Mouse (Mus musculus) erythroblast, embryonic 14.5 days (primary cell): ENCODE data around the gene Fgfr2. TPM values are rescaled to one million over a fixed set of nuclear protein-coding genes. Genes with fewer than 3 reads are reported as not detected.

Source experiments
- H3K27me3 ChIP-seq: 2 replicates; pipeline ENCODE4 v1.6.1; 2012; ENCODE audit warnings: inconsistent platforms; ENCODE audit not compliant: control insufficient read depth
- H3K36me3 ChIP-seq: 2 replicates; pipeline ENCODE4 v1.6.1; 2012; ENCODE audit warnings: mild to moderate bottlenecking, inconsistent platforms; ENCODE audit not compliant: control insufficient read depth
- H3K4me1 ChIP-seq: 2 replicates; pipeline ENCODE4 v1.6.1; 2012; ENCODE audit warnings: inconsistent platforms; ENCODE audit not compliant: control insufficient read depth
- H3K4me3 ChIP-seq: replicated peaks from 2 replicates; pipeline ENCODE3; 2012; ENCODE audit warnings: moderate library complexity, mild to moderate bottlenecking, inconsistent platforms
- H3K9me3 ChIP-seq: 2 replicates; pipeline ENCODE4 v1.6.1; 2012; ENCODE audit warnings: low read length, inconsistent platforms, mixed read lengths; ENCODE audit not compliant: control insufficient read depth
- GATA1 ChIP-seq: IDR thresholded peaks from 2 replicates; pipeline ENCODE4 v1.6.1; 2012; ENCODE audit warnings: low read length, inconsistent platforms, mixed read lengths
- TAL1 ChIP-seq: IDR thresholded peaks from 3 replicates; pipeline ENCODE4 v1.6.1; 2012; ENCODE audit warnings: low read length, inconsistent platforms, mixed read lengths
- polyA plus RNA-seq: library from polyadenylated mRNA; stranded (reverse); fragments of >175 nt; gene quantifications from 2 replicates; pipeline ENCODE4 v1.2.3, GENCODE M21; 2012

Fgfr2 gene
- polyA plus RNA-seq, 1 experiment, result not detected

GRCm38 (mm10) chr7:133074462-133075133 lies 48.6 kb downstream of the Fgfr2 start:
- no peak overlapping the region for H3K4me3 ChIP-seq
- H3K27me3 ChIP-seq, result no peaks in the 10 kb centered on the region
- H3K36me3 ChIP-seq, result no peaks in the 10 kb centered on the region
- H3K4me1 ChIP-seq, result no peaks in the 10 kb centered on the region; the same call in 1 of the 2 replicates
- H3K9me3 ChIP-seq, result no peaks in the 10 kb centered on the region
- no peak for TF ChIP-seq GATA1
- TF ChIP-seq TAL1, result no peak

DNA sequence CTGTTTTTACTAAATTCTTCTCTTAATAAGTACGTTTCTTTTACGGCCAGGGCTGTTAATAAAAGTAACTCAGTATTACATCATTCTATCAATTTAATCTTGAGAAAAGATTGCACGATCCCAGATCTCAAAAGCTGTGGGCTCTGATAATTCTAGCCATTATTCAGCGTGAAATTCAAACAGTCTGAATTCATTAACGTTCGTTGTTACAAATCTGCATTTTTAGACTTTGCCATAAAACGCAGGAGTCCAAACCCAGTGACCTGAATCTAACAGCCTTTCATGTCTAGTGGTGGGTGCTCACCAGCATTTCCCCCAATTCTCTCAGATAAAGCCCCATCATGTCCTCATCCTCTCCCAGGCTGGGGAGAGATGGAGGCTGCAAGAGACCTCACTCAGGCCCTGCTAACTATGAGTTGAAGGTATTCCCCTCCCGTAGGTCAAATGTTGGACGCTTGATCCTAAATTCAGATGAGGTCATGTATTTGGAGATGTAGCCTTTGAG lies 50.0 kb downstream of the Fgfr2 start:
- no peak overlapping the region for H3K4me3 ChIP-seq
- no peaks in the 10 kb centered on the region; the same call in 1 of the 2 replicates for H3K36me3 ChIP-seq
- no peaks in the 10 kb centered on the region for H3K9me3 ChIP-seq
- no peaks in the 10 kb centered on the region for H3K27me3 ChIP-seq
- TF ChIP-seq TAL1 (no peak), GATA1 (no peak)
- H3K4me1 ChIP-seq, result no peaks in the 10 kb centered on the region; the same call in 1 of the 2 replicates

DNA sequence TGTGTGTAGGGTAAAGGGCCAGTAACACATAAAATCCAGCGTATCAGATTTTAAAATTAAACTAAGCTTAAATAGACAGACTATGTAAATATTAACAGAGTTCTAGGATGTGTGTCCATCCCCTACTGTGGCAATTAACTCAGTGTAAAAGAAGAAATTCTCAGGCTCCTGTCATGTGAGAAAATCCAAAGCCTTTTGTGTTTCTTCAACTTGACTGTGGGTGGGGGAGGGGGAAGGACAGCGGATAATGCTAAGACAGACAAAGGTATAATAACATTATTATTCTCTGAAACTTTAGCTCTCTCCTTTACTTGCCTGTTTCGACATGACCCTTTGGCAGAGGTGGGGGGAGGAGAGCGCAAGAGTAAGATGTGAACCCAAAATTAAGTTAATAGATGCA lies 50.6 kb downstream of the Fgfr2 start:
- Histone ChIP-seq H3K27me3 (no peaks in the 10 kb centered on the region), H3K4me3 (no peak overlapping the region), H3K4me1 (no peaks in the 10 kb centered on the region; the same call in 1 of the 2 replicates), H3K36me3 (no peaks in the 10 kb centered on the region; the same call in 1 of the 2 replicates), H3K9me3 (no peaks in the 10 kb centered on the region)
- TF ChIP-seq TAL1 (no peak), GATA1 (no peak)

DNA sequence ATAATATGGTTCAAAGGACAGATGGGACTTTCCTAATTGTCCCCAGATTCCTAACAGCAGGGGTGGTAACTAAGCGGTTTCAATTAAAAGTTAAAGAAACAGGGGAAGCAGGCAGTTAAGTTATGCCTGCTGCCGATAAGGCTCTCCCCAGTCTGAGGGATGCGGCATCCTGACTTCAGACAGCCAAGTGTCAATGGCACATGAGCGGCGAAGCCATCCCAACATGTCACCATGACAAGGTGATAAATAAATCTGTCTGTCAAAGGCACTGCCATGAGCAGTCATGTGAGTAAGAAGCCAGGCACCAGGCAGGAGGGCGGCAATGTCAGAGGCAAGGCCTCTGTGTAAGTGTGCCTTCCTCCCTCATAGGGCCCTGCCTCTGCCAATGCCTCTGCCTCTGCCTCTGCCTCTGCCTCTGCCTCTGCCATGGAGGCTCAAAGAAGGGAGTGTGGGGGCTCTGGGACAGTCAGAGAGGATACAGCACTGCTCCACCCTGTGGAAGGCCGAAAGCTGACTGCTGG lies 55.8 kb downstream of the Fgfr2 start:
- H3K27me3 ChIP-seq, result no peaks in the 10 kb centered on the region
- no peak overlapping the region for H3K4me3 ChIP-seq
- no peaks in the 10 kb centered on the region for H3K9me3 ChIP-seq
- H3K36me3 ChIP-seq, result no peaks in the 10 kb centered on the region; the same call in 1 of the 2 replicates
- H3K4me1 ChIP-seq, result no peaks in the 10 kb centered on the region; the same call in 1 of the 2 replicates
- no peak for TF ChIP-seq TAL1
- no peak for TF ChIP-seq GATA1

DNA sequence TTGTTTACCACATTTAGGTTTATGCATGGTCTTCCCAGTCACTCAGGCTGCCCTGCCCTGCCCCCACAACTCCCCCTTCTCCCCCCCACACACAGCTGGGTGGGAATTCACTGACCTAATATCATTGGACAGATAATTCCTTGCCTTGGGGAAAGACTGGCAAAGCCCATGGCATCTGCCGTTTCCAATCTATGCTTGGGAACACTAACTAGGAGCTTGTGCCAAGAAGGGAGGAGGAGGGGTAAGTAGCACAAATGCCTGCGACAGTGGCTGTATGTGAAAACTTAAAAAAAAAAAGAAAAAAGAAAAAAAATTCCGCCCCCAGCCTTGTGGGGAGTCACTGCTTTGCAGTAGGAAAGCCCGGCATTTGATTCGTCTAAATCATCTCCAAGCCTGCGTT lies 56.4 kb downstream of the Fgfr2 start:
- TF ChIP-seq TAL1, result no peak
- TF ChIP-seq GATA1, result no peak
- Histone ChIP-seq H3K9me3 (no peaks in the 10 kb centered on the region), H3K4me1 (no peaks in the 10 kb centered on the region; the same call in 1 of the 2 replicates), H3K27me3 (no peaks in the 10 kb centered on the region), H3K4me3 (no peak overlapping the region), H3K36me3 (no peaks in the 10 kb centered on the region; the same call in 1 of the 2 replicates)

DNA sequence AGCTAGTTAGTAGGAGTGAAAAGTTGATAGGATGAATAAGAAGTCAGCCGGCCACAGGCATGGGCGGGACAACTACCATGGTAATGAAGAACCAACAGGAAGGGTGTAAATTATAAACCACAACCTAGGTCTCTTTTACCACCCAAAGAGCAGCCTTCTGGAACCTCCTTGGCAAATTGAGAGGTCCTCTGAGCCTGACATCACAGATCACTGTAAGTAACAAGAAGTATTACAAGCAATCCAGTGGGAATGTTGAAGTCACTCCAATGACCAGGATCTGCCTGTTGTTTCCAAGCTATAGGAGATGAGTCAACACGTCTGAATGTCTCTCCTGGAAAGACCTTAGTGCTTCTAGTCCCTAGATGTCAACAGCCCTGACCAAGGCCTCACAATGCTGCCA lies 61.1 kb downstream of the Fgfr2 start:
- no peaks in the 10 kb centered on the region for H3K9me3 ChIP-seq
- no peaks in the 10 kb centered on the region for H3K27me3 ChIP-seq
- TF ChIP-seq GATA1 (no peak), TAL1 (no peak)
- H3K4me1 ChIP-seq, result no peaks in the 10 kb centered on the region
- no peak overlapping the region for H3K4me3 ChIP-seq
- no peaks in the 10 kb centered on the region; the same call in 1 of the 2 replicates for H3K36me3 ChIP-seq

DNA sequence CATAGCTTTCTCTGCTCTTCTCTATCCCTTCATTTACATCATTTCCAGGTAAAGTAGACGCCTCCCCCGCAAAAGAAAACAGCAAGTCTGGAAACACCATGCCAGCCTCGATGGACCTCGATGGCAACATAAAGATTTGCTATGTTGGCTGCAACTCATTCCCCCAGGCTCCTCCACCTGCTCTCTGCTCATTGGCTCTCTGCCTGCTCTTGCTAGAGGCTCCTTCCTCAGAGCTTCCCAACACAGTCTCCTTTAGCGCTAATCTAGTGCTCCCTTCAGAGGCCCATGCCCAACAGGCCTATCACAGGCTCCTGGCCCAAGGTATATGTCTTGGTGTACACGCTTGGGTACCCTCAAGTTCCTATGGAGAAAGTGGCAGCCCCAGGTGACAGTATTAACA lies 63.0 kb downstream of the Fgfr2 start:
- no peaks in the 10 kb centered on the region for H3K27me3 ChIP-seq
- H3K4me3 ChIP-seq, result no peak overlapping the region
- TF ChIP-seq TAL1, result no peak
- TF ChIP-seq GATA1, result no peak
- H3K4me1 ChIP-seq, result no peaks in the 10 kb centered on the region
- no peaks in the 10 kb centered on the region for H3K9me3 ChIP-seq
- no peaks in the 10 kb centered on the region for H3K36me3 ChIP-seq

- no peaks in the 10 kb centered on the region for H3K9me3 ChIP-seq
- no peak overlapping the region for H3K4me3 ChIP-seq
- TF ChIP-seq GATA1, result no peak
- TF ChIP-seq TAL1, result no peak
- no peaks in the 10 kb centered on the region for H3K36me3 ChIP-seq
- no peaks in the 10 kb centered on the region for H3K4me1 ChIP-seq
- H3K27me3 ChIP-seq, result no peaks in the 10 kb centered on the region
These were observed 63.5 kb downstream of the Fgfr2 start for GRCm38 (mm10) chr7:133059517-133060104.

GRCm38 (mm10) chr7:133059150-133059509 lies 64.0 kb downstream of the Fgfr2 start:
- no peaks in the 10 kb centered on the region for H3K27me3 ChIP-seq
- H3K36me3 ChIP-seq, result no peaks in the 10 kb centered on the region
- no peaks in the 10 kb centered on the region for H3K4me1 ChIP-seq
- TF ChIP-seq TAL1, result no peak
- no peak for TF ChIP-seq GATA1
- no peaks in the 10 kb centered on the region for H3K9me3 ChIP-seq
- no peak overlapping the region for H3K4me3 ChIP-seq
